Mouse (Mus musculus) spleen, adult 12 weeks (tissue): ENCODE results near the gene Meioc.
A peak's percentile ranks its signal among the peaks of the same experiment; 100 is the strongest.
"Not testable (repeated sequence)": the region's sequence is repeated elsewhere in the genome, so short reads cannot be mapped to it uniquely, and the experiment has no call there.

Experiments
- DNase-seq: peaks from one replicate; pipeline ENCODE4 v3.0.0; 2022; ENCODE audit warnings: low spot score

Gene Meioc

GRCm38 (mm10) chr11:102665637-102666435 is 2.3 kb downstream of the Meioc start:
- DNase-seq, result no peak

GRCm38 (mm10) chr11:102690162-102690561 is 26.6 kb downstream of the Meioc start:
- peak; percentile 32 for DNase-seq

GRCm38 (mm10) chr11:102695289-102695688 is 31.8 kb downstream of the Meioc start:
- no peak for DNase-seq

- peak; percentile 82 for DNase-seq
Observed at GRCm38 (mm10) chr11:102697338-102698017, 34.0 kb downstream of the Meioc start, which contains the start of gene Ccdc43. Ccdc43 (minus strand) TSS chr11:102697782.

- DNase-seq, result no peak
Observed at GRCm38 (mm10) chr11:102698018-102698476, 34.5 kb downstream of the Meioc start.

GRCm38 (mm10) chr11:102702206-102702605 is 38.7 kb downstream of the Meioc start:
- DNase-seq, result not testable (repeated sequence)

GRCm38 (mm10) chr11:102712411-102712810 is 48.9 kb downstream of the Meioc start:
- DNase-seq, result no peak

GRCm38 (mm10) chr11:102714578-102714977 is 51.1 kb downstream of the Meioc start:
- DNase-seq, result not testable (repeated sequence)

GRCm38 (mm10) chr11:102716135-102716534 is 52.6 kb downstream of the Meioc start:
- DNase-seq, result no peak

- DNase-seq, result no peak
Observed at GRCm38 (mm10) chr11:102725574-102725973, 62.1 kb downstream of the Meioc start.

- DNase-seq, result no peak
Observed at GRCm38 (mm10) chr11:102728614-102729013, 65.1 kb downstream of the Meioc start.

- DNase-seq, result no peak
Observed at GRCm38 (mm10) chr11:102729835-102730234, 66.3 kb downstream of the Meioc start.

- no peak for DNase-seq
Observed at GRCm38 (mm10) chr11:102731366-102731765, 67.8 kb downstream of the Meioc start.
